Mouse (Mus musculus) liver, adult (tissue): Measurements from ENCODE around the gene Mdm2.

ENCODE experiments used
- GATA4 ChIP-seq: IDR thresholded peaks from 2 replicates; pipeline ENCODE4 v1.6.1; 2014; ENCODE audit warnings: mild to moderate bottlenecking, low read length; ENCODE audit not compliant: insufficient replicate concordance

Gene Mdm2

DNA sequence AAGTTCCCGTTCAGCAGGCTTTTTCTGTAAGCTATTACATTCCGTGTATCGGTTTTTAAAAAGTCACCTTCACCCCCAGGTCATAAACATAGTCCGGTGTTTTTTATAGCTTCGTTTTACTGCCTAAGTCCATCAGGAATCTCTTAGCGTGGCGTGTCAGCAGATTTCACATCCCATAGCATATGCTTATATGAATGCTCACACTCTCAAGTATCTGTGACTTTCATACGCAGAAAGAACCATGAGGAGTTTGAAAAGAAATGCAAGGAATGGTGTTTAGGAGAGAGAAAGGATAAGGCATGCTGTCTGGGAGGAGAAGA lies 66.2 kb downstream of the Mdm2 start:
- TF ChIP-seq GATA4 = no peak

DNA sequence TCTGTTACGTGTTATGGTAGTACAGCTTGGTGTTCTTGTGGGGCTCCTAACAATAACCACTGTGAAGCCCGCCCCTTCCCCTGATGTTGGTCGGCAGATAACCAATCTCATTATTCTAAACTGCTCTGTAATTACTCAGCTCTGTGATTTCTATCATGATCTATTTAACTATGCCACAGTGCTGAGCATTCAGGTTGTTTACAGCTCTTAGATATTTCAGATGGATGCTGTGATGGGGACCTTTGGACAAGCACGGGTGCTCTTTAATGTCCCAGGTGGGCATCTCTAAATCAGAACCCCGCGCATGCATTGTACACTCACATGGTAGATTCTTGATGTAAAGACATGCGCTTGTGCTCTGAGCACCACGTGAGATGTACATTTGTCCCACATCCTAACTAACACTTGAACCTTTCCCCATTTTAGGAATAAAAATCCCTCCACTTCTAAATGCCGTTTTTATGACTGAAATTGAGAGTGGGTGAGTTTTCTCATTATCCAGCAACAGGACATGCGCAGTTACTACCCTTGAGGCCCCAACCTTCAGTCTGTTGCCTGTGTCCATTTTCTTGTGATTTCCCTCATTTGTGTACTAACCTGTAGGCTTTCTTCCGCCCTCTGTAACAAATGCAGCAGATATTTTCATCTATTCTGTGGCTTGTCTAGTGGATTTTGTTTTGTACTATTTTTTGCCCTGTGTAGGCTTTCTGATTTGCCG lies 66.7 kb downstream of the Mdm2 start:
- no peak for TF ChIP-seq GATA4

DNA sequence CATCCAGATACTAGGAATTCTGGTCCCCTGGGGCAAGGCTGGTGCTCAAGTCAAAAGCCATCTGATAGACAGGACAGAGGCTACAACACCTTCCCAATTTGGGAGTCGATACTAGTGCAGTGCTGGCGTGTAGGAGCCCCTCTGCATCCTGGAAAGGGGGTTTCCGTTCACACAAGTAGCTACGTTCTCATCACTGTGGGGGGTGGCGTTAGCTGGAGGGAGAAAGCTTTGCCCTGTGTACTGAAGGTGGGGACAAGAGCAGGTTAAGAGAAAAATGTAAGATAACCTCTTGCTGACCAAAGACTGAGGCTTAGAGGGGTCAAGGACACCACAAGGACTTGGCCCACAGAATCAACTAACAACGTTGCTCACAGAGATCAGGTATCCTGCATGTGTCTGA lies 67.3 kb downstream of the Mdm2 start:
- TF ChIP-seq GATA4 = no peak

DNA sequence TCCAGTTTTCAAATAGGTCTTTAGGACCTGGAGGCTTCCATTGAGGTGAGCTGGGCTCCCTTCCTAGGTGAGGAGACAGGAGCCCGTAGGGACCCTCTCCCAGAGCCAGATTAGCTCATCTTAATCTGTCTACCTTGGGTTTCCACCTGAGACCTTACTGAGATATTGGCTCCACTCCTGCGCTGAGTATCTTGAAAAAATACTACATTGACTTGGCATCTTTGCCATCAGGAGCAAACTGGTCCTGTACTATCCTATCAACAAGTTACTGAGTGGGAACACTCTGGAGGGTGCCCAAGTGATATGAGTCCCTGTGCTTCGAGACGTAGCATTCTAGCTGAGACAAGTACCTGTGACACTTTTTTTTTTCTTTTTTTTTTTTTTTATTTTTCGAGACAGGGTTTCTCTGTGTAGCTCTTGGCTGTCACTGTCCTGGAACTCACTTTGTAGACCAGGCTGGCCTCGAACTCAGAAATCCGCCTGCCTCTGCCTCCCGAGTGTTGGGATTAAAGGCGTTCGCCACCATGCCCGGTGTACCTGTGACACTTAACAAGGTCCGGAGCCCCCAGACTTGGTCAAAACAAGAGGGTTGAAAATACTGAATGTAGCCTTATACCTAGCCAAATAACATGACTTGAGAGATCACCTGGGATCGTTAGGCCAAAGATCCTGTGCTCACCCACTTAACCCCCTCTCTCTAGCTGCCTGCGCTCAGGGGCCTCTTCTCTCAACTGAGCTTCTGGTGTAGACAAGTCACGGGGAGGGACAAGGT lies 67.9 kb downstream of the Mdm2 start:
- TF ChIP-seq GATA4 = no peak

DNA sequence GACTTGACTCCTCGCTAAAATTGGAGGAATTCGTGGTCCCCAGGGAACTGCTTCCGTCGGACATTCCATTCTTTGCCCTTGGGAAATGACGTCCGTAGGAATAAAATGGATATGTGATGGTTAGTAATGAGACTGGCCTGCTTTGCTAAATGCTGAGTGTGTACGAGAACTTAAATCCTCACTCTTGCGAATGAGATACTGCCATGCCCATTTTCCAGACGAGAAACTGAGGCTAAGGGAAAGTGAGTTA lies 68.4 kb downstream of the Mdm2 start:
- no peak for TF ChIP-seq GATA4

DNA sequence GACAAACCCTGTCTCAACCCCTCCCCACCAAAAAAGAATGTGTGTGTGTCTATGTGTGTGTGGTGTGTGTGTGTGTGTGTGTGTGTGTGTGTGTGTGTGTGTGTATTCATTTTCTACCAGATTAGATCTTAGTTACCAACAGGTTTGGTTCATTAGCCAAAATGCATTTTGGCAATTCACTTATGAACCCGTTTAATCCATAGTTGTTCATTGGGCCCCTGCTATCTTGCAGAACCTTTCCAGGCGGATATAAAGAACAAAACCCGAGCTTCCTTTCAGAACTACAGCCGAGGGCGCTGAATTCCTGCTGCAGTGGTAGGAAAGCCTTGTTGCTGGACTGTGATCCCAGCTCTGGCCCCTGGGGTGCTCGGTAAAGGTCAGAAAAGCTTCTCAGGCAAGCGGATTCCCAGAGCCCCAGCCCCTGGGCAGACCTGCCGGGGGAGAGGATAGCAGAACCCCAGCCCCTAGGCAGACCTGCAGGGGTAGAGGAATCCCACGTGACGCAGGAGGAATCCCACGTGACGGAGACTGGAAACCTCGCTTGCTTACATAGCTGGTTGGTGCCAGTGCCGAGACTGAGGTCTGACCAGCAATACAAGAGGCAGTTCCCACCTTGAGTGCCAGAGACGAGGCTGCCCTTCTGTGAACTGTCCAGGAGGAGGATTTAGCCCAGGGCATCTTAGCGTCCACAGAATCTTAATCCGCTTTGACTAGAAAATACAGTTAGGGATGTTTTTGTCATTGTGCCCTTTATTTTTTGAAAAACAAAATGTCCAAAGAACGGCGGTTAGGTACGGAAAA lies 69.0 kb downstream of the Mdm2 start:
- no peak for TF ChIP-seq GATA4

DNA sequence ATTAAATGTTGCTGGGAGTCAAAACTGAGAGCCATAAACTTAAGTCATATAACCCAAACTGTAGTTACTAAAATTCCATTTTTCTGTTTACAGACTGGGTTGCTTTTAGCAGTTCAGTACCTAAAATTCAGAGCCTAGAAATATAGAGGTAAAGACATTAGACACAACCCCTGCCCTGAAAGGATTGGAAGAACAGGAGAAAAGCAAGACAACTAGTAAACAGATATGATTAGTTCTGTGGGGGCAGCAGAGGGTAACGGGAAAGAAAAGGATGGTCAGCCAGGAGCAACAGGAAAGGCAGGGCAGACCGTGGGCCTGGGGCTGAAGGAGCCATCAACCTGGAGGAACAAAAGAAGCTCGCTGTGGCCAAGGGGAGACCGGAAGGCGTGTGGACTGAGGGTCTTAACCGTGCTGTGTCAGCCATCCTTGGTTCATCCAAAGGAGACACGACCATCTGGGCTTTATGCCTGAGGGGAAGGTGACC lies 69.9 kb downstream of the Mdm2 start:
- no peak for TF ChIP-seq GATA4

DNA sequence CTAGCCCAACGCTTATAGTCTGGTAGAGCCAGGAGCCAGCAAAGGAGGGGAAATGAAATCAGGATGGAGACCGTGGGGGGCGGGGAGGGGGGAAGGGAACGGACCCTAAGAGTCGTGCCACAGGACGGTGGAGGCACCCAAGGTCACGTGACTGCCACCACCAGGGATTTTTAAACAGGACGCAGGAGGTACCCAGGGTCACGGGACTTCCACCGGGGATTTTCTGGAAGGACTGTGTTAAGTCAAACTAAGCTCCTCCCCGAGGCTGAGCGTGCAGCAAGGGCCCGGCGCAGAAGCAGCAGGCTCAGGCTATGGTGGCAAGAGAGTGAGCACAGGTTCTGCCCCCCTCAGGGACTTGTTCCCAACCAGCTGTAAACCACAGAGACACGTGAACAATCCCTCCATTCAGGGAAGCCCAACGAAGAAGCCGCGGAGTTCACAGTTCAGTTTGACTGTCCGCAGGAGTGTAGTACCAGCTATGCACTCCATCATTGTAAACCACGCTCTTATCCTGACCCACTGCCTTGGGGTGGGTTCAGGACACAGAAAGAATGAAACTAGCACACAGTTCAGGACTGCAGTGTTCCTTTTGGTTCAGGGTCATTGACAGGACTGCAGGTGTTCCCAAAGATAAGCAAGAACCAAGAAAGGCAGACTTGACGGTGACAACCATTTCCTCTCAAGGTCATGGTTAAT lies 70.5 kb downstream of the Mdm2 start:
- no peak for TF ChIP-seq GATA4

DNA sequence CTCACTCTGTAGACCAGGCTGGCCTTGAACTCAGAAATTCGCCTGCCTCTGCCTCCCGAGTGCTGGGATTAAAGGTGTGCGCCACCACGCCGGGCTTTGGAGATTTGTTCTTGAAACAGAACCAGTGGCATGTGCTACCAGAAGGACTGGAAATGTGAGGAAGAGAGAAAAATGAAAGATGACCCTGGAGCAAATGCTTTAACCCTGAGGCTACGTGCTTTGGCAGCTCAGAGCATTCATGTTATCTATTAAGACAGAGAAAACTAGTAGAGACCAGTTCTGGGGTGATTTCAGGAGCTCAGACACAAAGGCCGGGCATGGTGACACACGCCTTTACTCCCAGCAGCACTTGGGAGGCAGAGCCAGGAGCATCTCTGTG lies 71.3 kb downstream of the Mdm2 start:
- no peak for TF ChIP-seq GATA4
